Comparison of ENCODE assay signal across 8 mouse cellular contexts in the genomic region with DNA sequence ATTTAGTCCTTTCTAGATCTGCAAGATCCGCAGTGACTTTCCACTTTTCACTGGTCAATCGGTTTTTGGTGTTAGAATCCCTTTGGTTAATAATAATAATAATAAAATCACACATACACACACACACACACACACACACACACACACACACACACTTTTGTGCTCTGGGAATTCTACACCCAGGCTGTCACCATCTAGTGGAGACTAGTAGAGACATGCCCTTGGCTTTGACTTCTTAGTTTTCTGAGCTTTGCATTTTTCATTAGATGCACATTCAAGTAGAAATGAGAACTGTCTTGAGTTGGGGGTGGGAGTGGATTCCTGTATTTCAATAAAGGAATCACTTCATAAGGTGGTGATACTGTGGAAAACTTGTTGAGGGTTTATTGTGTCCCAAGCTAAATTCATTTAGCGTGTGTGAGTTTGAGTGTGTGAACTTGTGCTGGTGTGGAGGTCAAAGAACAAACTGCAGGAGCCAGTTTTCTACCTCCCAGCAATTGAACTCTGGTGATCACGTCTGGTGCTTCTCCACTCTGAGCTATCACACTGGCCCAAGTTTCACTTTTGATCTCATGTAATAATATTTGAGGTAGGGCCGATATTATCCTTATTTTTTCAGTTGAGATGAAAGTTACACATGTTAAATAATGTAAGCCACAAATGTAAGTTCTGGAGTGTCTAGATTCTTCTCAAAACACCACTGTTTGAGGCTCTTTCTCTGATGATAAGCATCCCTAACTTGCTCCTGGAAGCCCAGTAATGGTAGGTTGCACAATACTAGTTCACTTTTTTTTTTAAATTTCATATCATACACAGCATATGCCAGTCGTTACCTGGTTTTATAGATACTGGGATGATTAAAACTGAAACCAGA. TPM values are rescaled to one million over a fixed set of nuclear protein-coding genes. Genes with fewer than 3 reads are reported as not detected.
DNase-seq lines count a peak whose midpoint lies in the region; ATAC-seq lines count a peak whose summit lies in the region.

No protein-coding gene starts in this region.

- H3K9me3 ChIP-seq in forebrain, embryonic 16.5 days (ENCODE audit: control insufficient read depth, low read length): no peaks in the 10 kb centered on the region
- no peaks in the 10 kb centered on the region for H3K9me3 ChIP-seq in midbrain, embryonic 16.5 days (replicated peaks; ENCODE audit: control insufficient read depth, low read length, poor library complexity, severe bottlenecking)

- no peak for ATAC-seq in forebrain, embryonic 16.5 days
- no peak for ATAC-seq in midbrain, embryonic 16.5 days

- 49% methylated on average over 6 of the region's 6 CpGs for WGBS in forebrain, embryonic 16.5 days
- WGBS in midbrain, embryonic 16.5 days: 43% methylated on average over 6 of the region's 6 CpGs

- H3K27ac ChIP-seq in forebrain, embryonic 16.5 days (ENCODE audit: low read length): no peak overlapping the region
- H3K27ac ChIP-seq in midbrain, embryonic 16.5 days (ENCODE audit: low read length): no peak overlapping the region

- H3K4me2 ChIP-seq in forebrain, embryonic 16.5 days (ENCODE audit: low read length): peak overlapping the region; percentile 88
- peak overlapping the region; percentile 89 for H3K4me2 ChIP-seq in midbrain, embryonic 16.5 days (ENCODE audit: low read length)

- no peaks in the 10 kb centered on the region for H3K36me3 ChIP-seq in forebrain, embryonic 16.5 days (ENCODE audit: control insufficient read depth, insufficient read depth)
- no peaks in the 10 kb centered on the region for H3K36me3 ChIP-seq in midbrain, embryonic 16.5 days (ENCODE audit: control insufficient read depth, insufficient read depth, low read length)

- no peaks in the 10 kb centered on the region for H3K27me3 ChIP-seq in forebrain, embryonic 16.5 days (replicated peaks; ENCODE audit: control insufficient read depth, insufficient read depth, low read length)
- no peaks in the 10 kb centered on the region for H3K27me3 ChIP-seq in midbrain, embryonic 16.5 days (ENCODE audit: control insufficient read depth, insufficient read depth, low read depth, low read length)

- peak; percentile 53 to 60 for DNase-seq in cerebellum, postnatal 10 days
- no peak for DNase-seq in cerebellum, adult 9-11 months
- DNase-seq in R1 (ENCODE audit: low read depth, low spot score): peak; percentile 49
- peak; percentile 40 for DNase-seq in kidney, postnatal 10 days
- no peak for DNase-seq in frontal cortex, postnatal 25 days (ENCODE audit: low spot score in 2 of 2)
- no peak for DNase-seq in frontal cortex, adult 2 months (ENCODE audit: extremely low spot score in 1 of 2, low spot score in 1 of 2)

- H3K9ac ChIP-seq in forebrain, embryonic 16.5 days (replicated peaks; ENCODE audit: low read depth, low read length): no peak overlapping the region; the same call in 1 of the 2 replicates
- H3K9ac ChIP-seq in midbrain, embryonic 16.5 days (ENCODE audit: low read depth, low read length): peak overlapping the region; percentile 95

- peaks cover 23% of the 10 kb centered on the region for H3K4me1 ChIP-seq in forebrain, embryonic 16.5 days (replicated peaks; ENCODE audit: control insufficient read depth, insufficient read depth, low read length)
- peaks cover 17% of the 10 kb centered on the region for H3K4me1 ChIP-seq in midbrain, embryonic 16.5 days (ENCODE audit: control insufficient read depth, insufficient read depth, low read length)

- peak overlapping the region; percentile 79 for H3K4me3 ChIP-seq in forebrain, embryonic 16.5 days (replicated peaks; ENCODE audit: low read length)
- peak overlapping the region; percentile 90 for H3K4me3 ChIP-seq in midbrain, embryonic 16.5 days (ENCODE audit: low read depth, low read length)

RNA-seq across cellular contexts. Expression of a gene that starts 1.5 kb away (rescaled TPM):
- 14.3 and 14.4 TPM in 2 replicates for polyA plus RNA-seq in forebrain, embryonic 16.5 days (2015; fragmentation: Nextera tagmentation; extraction: Ambion mirVana)
- 10.4 and 11.0 TPM in 2 replicates for polyA plus RNA-seq in midbrain, embryonic 16.5 days (2015; fragmentation: Nextera tagmentation; extraction: Ambion mirVana)
- 20.7 and 22.9 TPM in 2 replicates for polyA plus RNA-seq in frontal cortex, adult 2 months (2012; rRNA removed)

RNA-seq across cellular contexts. Expression of a gene that starts 31.3 kb away (rescaled TPM):
- polyA plus RNA-seq in forebrain, embryonic 16.5 days (2015; fragmentation: Nextera tagmentation; extraction: Ambion mirVana): 4.3 and 4.5 TPM in 2 replicates
- polyA plus RNA-seq in midbrain, embryonic 16.5 days (2015; fragmentation: Nextera tagmentation; extraction: Ambion mirVana): 3.8 and 3.9 TPM in 2 replicates
- 5.3 and 6.3 TPM in 2 replicates for polyA plus RNA-seq in frontal cortex, adult 2 months (2012; rRNA removed)

Comparison
In these comparisons a context has a peak if more than half of its experiments do, and no peak if none do; other contexts are left out.
1. DNase-seq: peak in cerebellum, postnatal 10 days (2 of 2), R1 (single experiment) and kidney, postnatal 10 days (single experiment); none in cerebellum, adult 9-11 months (single experiment), frontal cortex, postnatal 25 days (0 of 2) and frontal cortex, adult 2 months (0 of 2).